Comparison of ENCODE assay signal across 12 mouse cellular contexts in the genomic region with DNA sequence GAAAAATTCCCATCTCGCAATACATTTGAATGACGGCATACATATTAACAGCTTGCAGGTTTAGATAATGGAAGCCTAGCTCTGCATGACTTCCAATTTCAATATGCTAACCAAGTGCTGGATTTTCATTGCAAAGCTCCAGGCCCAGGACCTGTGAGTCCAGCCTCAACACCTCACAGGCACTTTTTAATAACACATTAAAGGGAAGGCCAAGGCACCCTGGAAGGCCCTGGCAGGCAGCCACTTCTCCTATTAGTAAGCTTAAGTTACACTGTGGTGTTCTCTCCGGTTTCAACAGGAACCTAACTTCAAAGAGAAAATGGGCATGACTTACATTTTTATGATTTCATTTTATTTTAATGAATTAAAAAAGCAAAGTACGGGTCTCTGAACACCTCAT.
DNase-seq lines count a peak whose midpoint lies in the region; ATAC-seq and TF ChIP-seq lines count a peak whose summit lies in the region.
"Had no signal": no experiment of that assay in that cellular context is flagged by ENCODE, and none has a peak within 500 bp of the region (broad histone marks: within the 10 kb centered on the region; RNA-seq: fewer than 3 reads in every experiment).

No protein-coding gene starts in this region.

- intact Hi-C loops in gastrocnemius, adult 2 months (cut with DNase I), result no loop called here
- intact Hi-C loops in left cerebral cortex, postnatal 14 days (cut with DNase I), result no loop called here

- no peaks in the 10 kb centered on the region for H3K27me3 ChIP-seq in midbrain, postnatal 0 days (ENCODE audit: insufficient read depth, low read length)
- H3K27me3 ChIP-seq in liver, embryonic 12.5 days (replicated peaks), result no peaks in the 10 kb centered on the region
- H3K27me3 ChIP-seq: CH12.LX had no signal

- no peak overlapping the region for H3K9ac ChIP-seq in midbrain, postnatal 0 days (replicated peaks; ENCODE audit: low read length, poor library complexity, severe bottlenecking)
- no peak overlapping the region for H3K9ac ChIP-seq in liver, embryonic 12.5 days
- H3K9ac ChIP-seq: liver, postnatal 0 days had no signal

- H3K9me3 ChIP-seq in midbrain, postnatal 0 days (ENCODE audit: low read length), result no peaks in the 10 kb centered on the region
- no peaks in the 10 kb centered on the region for H3K9me3 ChIP-seq in liver, embryonic 12.5 days (replicated peaks)

- ATAC-seq in midbrain, postnatal 0 days (ENCODE audit: low FRiP score), result 0 out of 2 replicates have a peak, but pooled peaks have one; percentile 41
- ATAC-seq in liver, embryonic 12.5 days, result no peak
- ATAC-seq: liver, postnatal 0 days had no signal

- no peaks in the 10 kb centered on the region for H3K36me3 ChIP-seq in midbrain, postnatal 0 days (ENCODE audit: insufficient read depth, low read length)
- no peaks in the 10 kb centered on the region for H3K36me3 ChIP-seq in liver, embryonic 12.5 days

- H3K4me3 ChIP-seq in gastrocnemius, adult 2 months, result no peak overlapping the region
- H3K4me3 ChIP-seq in midbrain, postnatal 0 days (ENCODE audit: low read depth, low read length), result no peak overlapping the region
- no peak overlapping the region for H3K4me3 ChIP-seq in liver, embryonic 12.5 days
- H3K4me3 ChIP-seq: heart, adult 2 months had no signal

- H3K27ac ChIP-seq in gastrocnemius, adult 2 months, result no peak overlapping the region
- no peak overlapping the region for H3K27ac ChIP-seq in midbrain, postnatal 0 days (ENCODE audit: low read depth, low read length)
- no peak overlapping the region for H3K27ac ChIP-seq in liver, embryonic 12.5 days
- H3K27ac ChIP-seq: heart, adult 2 months had no signal

- DNase-seq in gastrocnemius, adult 2 months, result peak; percentile 37
- no peak for DNase-seq in gastrocnemius, postnatal 4 days (ENCODE audit: low spot score in 2 of 2)
- peak; percentile 16 for DNase-seq in right cerebral cortex, postnatal 14 days
- no peak for DNase-seq in right cerebral cortex, postnatal 25 days
- peak; percentile 39 for DNase-seq in kidney, postnatal 14 days
- peak; percentile 12 for DNase-seq in midbrain, postnatal 0 days (ENCODE audit: low spot score)
- DNase-seq in left cerebral cortex, postnatal 14 days (ENCODE audit: low spot score in 2 of 2), result no peak
- DNase-seq: heart, adult 2 months; layer of hippocampus, adult 9-11 months; liver, postnatal 0 days had no signal

- no peak overlapping the region for H3K4me2 ChIP-seq in midbrain, postnatal 0 days (ENCODE audit: low read depth, low read length, poor library complexity, severe bottlenecking)
- H3K4me2 ChIP-seq in liver, embryonic 12.5 days, result no peak overlapping the region

- no peak for TF ChIP-seq CTCF in gastrocnemius, adult 2 months (IDR thresholded peaks at IDR 0.05)
- TF ChIP-seq CTCF in midbrain, postnatal 0 days (IDR thresholded peaks at IDR 0.05), result no peak

- 38% methylated on average over 4 of the region's 4 CpGs for WGBS in midbrain, postnatal 0 days
- WGBS in liver, embryonic 12.5 days (ENCODE audit: insufficient replicate concordance), result 61% methylated on average over 4 of the region's 4 CpGs

- H3K4me1 ChIP-seq in midbrain, postnatal 0 days (ENCODE audit: insufficient read depth, low read length), result no peaks in the 10 kb centered on the region
- no peaks in the 10 kb centered on the region for H3K4me1 ChIP-seq in liver, embryonic 12.5 days

Comparison
In these comparisons a context has a peak if more than half of its experiments do, and no peak if none do; other contexts are left out.
1. DNase-seq: peak in gastrocnemius, adult 2 months (single experiment), right cerebral cortex, postnatal 14 days (single experiment), kidney, postnatal 14 days (single experiment) and midbrain, postnatal 0 days (single experiment); none in gastrocnemius, postnatal 4 days (0 of 2), right cerebral cortex, postnatal 25 days (single experiment) and left cerebral cortex, postnatal 14 days (0 of 2).